Mouse (Mus musculus) neural tube, embryonic 14.5 days (tissue): ENCODE measurements around the gene Supt16. TPM values are rescaled to one million over a fixed set of nuclear protein-coding genes. Genes with fewer than 3 reads are reported as not detected.
A peak's percentile ranks its signal among the peaks of the same experiment; 100 is the strongest.

Source experiments
- ATAC-seq: fragments of 200-750 bp; cut with Nextera tagmentation; 2 replicates; pipeline ENCODE4 v1.8.0; 2017; ENCODE audit warnings: low read depth, mild to moderate bottlenecking, moderate TSS enrichment, moderate library complexity
- H3K27ac ChIP-seq: fragments of 300-500 bp; sonication (generic); 2 replicates; pipeline ENCODE4 v1.5.1; 2014; ENCODE audit warnings: low read depth, mild to moderate bottlenecking, control low read depth, low read length, moderate library complexity, mixed read lengths
- H3K27me3 ChIP-seq: fragments of 300-500 bp; sonication (generic); 2 replicates; pipeline ENCODE4 v1.6.1; 2014; ENCODE audit warnings: low read length; ENCODE audit not compliant: control insufficient read depth, insufficient read depth
- H3K36me3 ChIP-seq: fragments of 300-500 bp; sonication (generic); 2 replicates; pipeline ENCODE4 v1.6.1; 2014; ENCODE audit warnings: low read length, mixed read lengths; ENCODE audit not compliant: control insufficient read depth, insufficient read depth
- H3K4me1 ChIP-seq: fragments of 300-500 bp; sonication (generic); 2 replicates; pipeline ENCODE4 v1.6.1; 2014; ENCODE audit warnings: low read length; ENCODE audit not compliant: control insufficient read depth, insufficient read depth
- H3K4me2 ChIP-seq: fragments of 300-500 bp; sonication (generic); 2 replicates; pipeline ENCODE4 v1.6.1; 2014; ENCODE audit warnings: mild to moderate bottlenecking, low read depth, low read length, control low read depth
- H3K4me3 ChIP-seq: fragments of 300-500 bp; sonication (generic); 2 replicates; pipeline ENCODE4 v1.5.1; 2014; ENCODE audit warnings: low read depth, low read length, control low read depth, mixed read lengths
- H3K9ac ChIP-seq: fragments of 300-500 bp; sonication (generic); replicated peaks from 2 replicates; pipeline ENCODE4 v1.6.1; 2014; ENCODE audit warnings: low read depth, mild to moderate bottlenecking, control low read depth, low read length, mixed read lengths
- H3K9me3 ChIP-seq: fragments of 300-500 bp; sonication (generic); 2 replicates; pipeline ENCODE4 v1.6.1; 2016; ENCODE audit warnings: low read length; ENCODE audit not compliant: control insufficient read depth
- WGBS: fragments of 180-500 bp; shearing (Covaris S2); extraction: QIAGEN DNeasy Blood & Tissue Kit; methylation state at CpG from one replicate; pipeline ENCODE4 v1.1.7; 2014; 5-methylcytosine and 5-hydroxymethylcytosine counted together
- polyA plus RNA-seq: library from polyadenylated mRNA; unstranded; fragments of >200 nt; fragmentation: Nextera tagmentation; extraction: Ambion mirVana; gene quantifications from 2 replicates; pipeline ENCODE4 v1.2.1, GENCODE M21; 2014

Gene Supt16
- polyA plus RNA-seq, 1 experiment from 2014 or later, result 61.4 TPM

- H3K4me2 ChIP-seq, result no peak overlapping the region
- WGBS, result 91% methylated on average over 3 of the region's 3 CpGs
Measured at GRCm38 (mm10) chr14:52124636-52125035, 72.6 kb downstream of the Supt16 start.

GRCm38 (mm10) chr14:52123918-52124317, 73.3 kb downstream of the Supt16 start:
- H3K36me3 ChIP-seq, result no peaks in the 10 kb centered on the region
- H3K4me2 ChIP-seq, result no peak overlapping the region
- no peaks in the 10 kb centered on the region for H3K27me3 ChIP-seq
- H3K9me3 ChIP-seq, result no peaks in the 10 kb centered on the region
- H3K4me1 ChIP-seq, result 0 out of 2 replicates have a peak, but pooled peaks cover 3% of the 10 kb centered on the region
- 0 out of 2 replicates have a peak, but pooled peaks have one; percentile 19 for ATAC-seq
- no peak overlapping the region for H3K9ac ChIP-seq
- WGBS, result 21% methylated on average over 4 of the region's 4 CpGs
- H3K4me3 ChIP-seq, result no peak overlapping the region
- H3K27ac ChIP-seq, result no peak overlapping the region

More at GRCm38 (mm10) chr14:52124636-52125035, 72.6 kb downstream of the Supt16 start:
- no peaks in the 10 kb centered on the region for H3K27me3 ChIP-seq
- no peak for ATAC-seq
- H3K4me1 ChIP-seq, result 0 out of 2 replicates have a peak, but pooled peaks cover 3% of the 10 kb centered on the region
- H3K27ac ChIP-seq, result no peak overlapping the region
- H3K4me3 ChIP-seq, result no peak overlapping the region
- no peaks in the 10 kb centered on the region for H3K9me3 ChIP-seq
- no peaks in the 10 kb centered on the region for H3K36me3 ChIP-seq
- H3K9ac ChIP-seq, result no peak overlapping the region

GRCm38 (mm10) chr14:52120169-52120568, 77.0 kb downstream of the Supt16 start:
- Histone ChIP-seq H3K27ac (no peak overlapping the region), H3K9ac (peak overlapping the region; percentile 74; the same call in 1 of the 2 replicates), H3K36me3 (no peaks in the 10 kb centered on the region), H3K4me2 (peak overlapping the region; percentile 66), H3K4me1 (0 out of 2 replicates have a peak, but pooled peaks cover 5% of the 10 kb centered on the region), H3K9me3 (no peaks in the 10 kb centered on the region), H3K4me3 (no peak overlapping the region), H3K27me3 (no peaks in the 10 kb centered on the region)
- ATAC-seq, result no peak
- WGBS, result 63% methylated on average over 7 of the region's 7 CpGs

- H3K27me3 ChIP-seq, result no peaks in the 10 kb centered on the region
- H3K4me3 ChIP-seq, result peak overlapping the region; percentile 47
- H3K4me1 ChIP-seq, result 0 out of 2 replicates have a peak, but pooled peaks cover 5% of the 10 kb centered on the region
- no peaks in the 10 kb centered on the region for H3K36me3 ChIP-seq
- ATAC-seq, result peak; percentile 90
- H3K4me2 ChIP-seq, result peak overlapping the region; percentile 66
- H3K9me3 ChIP-seq, result no peaks in the 10 kb centered on the region
- peak overlapping the region; percentile 69 for H3K27ac ChIP-seq
- WGBS, result under 1% methylated on average over 38 of the region's 38 CpGs
- peak overlapping the region; percentile 74 for H3K9ac ChIP-seq
Measured at GRCm38 (mm10) chr14:52118823-52119608, 78.2 kb downstream of the Supt16 start.

GRCm38 (mm10) chr14:52118456-52118822, 78.8 kb downstream of the Supt16 start:
- peak; percentile 12; the same call in 1 of the 2 replicates for ATAC-seq
- Histone ChIP-seq H3K27ac (peak overlapping the region; percentile 69), H3K9me3 (no peaks in the 10 kb centered on the region), H3K36me3 (no peaks in the 10 kb centered on the region), H3K9ac (peak overlapping the region; percentile 74; the same call in 1 of the 2 replicates), H3K4me3 (peak overlapping the region; percentile 47), H3K27me3 (no peaks in the 10 kb centered on the region), H3K4me1 (0 out of 2 replicates have a peak, but pooled peaks cover 5% of the 10 kb centered on the region), H3K4me2 (peak overlapping the region; percentile 66)
- 23% methylated on average over 8 of the region's 8 CpGs for WGBS

- Histone ChIP-seq H3K27ac (no peak overlapping the region), H3K4me3 (no peak overlapping the region), H3K9ac (no peak overlapping the region), H3K9me3 (no peaks in the 10 kb centered on the region), H3K36me3 (no peaks in the 10 kb centered on the region), H3K4me2 (no peak overlapping the region), H3K4me1 (0 out of 2 replicates have a peak, but pooled peaks cover 5% of the 10 kb centered on the region), H3K27me3 (no peaks in the 10 kb centered on the region)
- no peak for ATAC-seq
- WGBS, result 95% methylated on average over 5 of the region's 5 CpGs
Measured at GRCm38 (mm10) chr14:52117241-52117640, 80.0 kb downstream of the Supt16 start.

GRCm38 (mm10) chr14:52114101-52114500, 83.1 kb downstream of the Supt16 start:
- H3K4me2 ChIP-seq, result no peak overlapping the region
- H3K4me1 ChIP-seq, result 0 out of 2 replicates have a peak, but pooled peaks cover 2% of the 10 kb centered on the region
- WGBS, result 80% methylated on average over 1 of the region's 1 CpGs
- H3K9me3 ChIP-seq, result no peaks in the 10 kb centered on the region
- H3K27ac ChIP-seq, result no peak overlapping the region
- H3K27me3 ChIP-seq, result no peaks in the 10 kb centered on the region
- no peak for ATAC-seq
- no peak overlapping the region for H3K9ac ChIP-seq
- H3K4me3 ChIP-seq, result no peak overlapping the region
- no peaks in the 10 kb centered on the region for H3K36me3 ChIP-seq
